In the genomic region with DNA sequence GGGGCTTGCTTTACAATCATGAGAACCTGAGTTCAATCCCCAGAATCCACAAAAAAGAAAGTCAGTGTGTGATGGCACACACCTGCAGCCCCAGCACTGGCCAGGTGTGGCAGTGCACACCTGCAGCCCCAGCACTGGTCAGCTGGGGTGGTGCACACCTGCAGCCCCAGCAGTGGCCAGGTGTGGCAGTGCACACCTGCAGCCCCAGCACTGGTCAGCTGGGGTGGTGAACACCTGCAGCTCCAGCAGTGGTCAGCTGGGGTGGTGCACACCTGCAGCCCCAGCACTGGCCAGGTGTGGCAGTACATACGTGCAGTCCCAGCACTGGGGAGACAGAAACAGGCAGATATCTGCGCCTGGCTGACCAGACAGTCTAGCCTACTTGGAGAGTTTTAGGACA, we compare ENCODE assay signal across 14 mouse cellular contexts. TPM values are rescaled to one million over a fixed set of nuclear protein-coding genes. Genes with fewer than 3 reads are reported as not detected.
DNase-seq lines count a peak whose midpoint lies in the region; ATAC-seq and TF ChIP-seq lines count a peak whose summit lies in the region.
"Had no signal": no experiment of that assay in that cellular context is flagged by ENCODE, and none has a peak within 500 bp of the region (broad histone marks: within the 10 kb centered on the region; RNA-seq: fewer than 3 reads in every experiment).

No protein-coding gene starts in this region.

- WGBS in liver, postnatal 0 days (ENCODE audit: insufficient replicate concordance), result 60% methylated on average over 2 of the region's 2 CpGs
- 45% methylated on average over 2 of the region's 2 CpGs for WGBS in liver, embryonic 12.5 days (ENCODE audit: insufficient replicate concordance)

- no peak for DNase-seq in liver, postnatal 0 days
- peak; percentile 36 for DNase-seq in ES-CJ7 (ENCODE audit: low read depth, low spot score)
- peak; percentile 20 for DNase-seq in kidney, adult 9 months
- DNase-seq in lung, postnatal 4 days, result peak; percentile 30 to 56
- no peak for DNase-seq in adrenal gland, postnatal 14 days
- no peak for DNase-seq in left cerebral cortex, adult 8-10 months (ENCODE audit: low spot score in 2 of 2)
- no peak for DNase-seq in layer of hippocampus, adult 18-20 months (ENCODE audit: low spot score in 2 of 2)
- DNase-seq: cerebellum, adult 8-10 months; liver, embryonic 13.5 days had no signal

- H3K4me1 ChIP-seq in liver, postnatal 0 days (ENCODE audit: insufficient read depth), result no peaks in the 10 kb centered on the region
- no peaks in the 10 kb centered on the region for H3K4me1 ChIP-seq in liver, embryonic 12.5 days
- H3K4me1 ChIP-seq: heart, embryonic 15.5 days; liver, embryonic 13.5 days had no signal

- TF ChIP-seq EP300 in liver, postnatal 0 days (IDR thresholded peaks at IDR 0.05; ENCODE audit: low read depth), result no peak

- no peak overlapping the region for H3K9ac ChIP-seq in liver, postnatal 0 days (replicated peaks)
- no peak overlapping the region for H3K9ac ChIP-seq in liver, embryonic 12.5 days
- H3K9ac ChIP-seq: forebrain, embryonic 13.5 days; heart, embryonic 15.5 days; liver, embryonic 13.5 days; midbrain, embryonic 12.5 days had no signal

- H3K4me3 ChIP-seq in liver, postnatal 0 days (ENCODE audit: low read depth, low read length), result no peak overlapping the region
- no peak overlapping the region for H3K4me3 ChIP-seq in liver, embryonic 12.5 days
- H3K4me3 ChIP-seq: forebrain, embryonic 13.5 days; heart, embryonic 15.5 days; left cerebral cortex, adult 2 months; liver, embryonic 13.5 days; midbrain, embryonic 12.5 days had no signal

- peak; percentile 40; the same call in 1 of the 2 replicates for ATAC-seq in liver, postnatal 0 days
- ATAC-seq in liver, embryonic 12.5 days, result no peak
- ATAC-seq: forebrain, embryonic 13.5 days had no signal

- no peaks in the 10 kb centered on the region for H3K9me3 ChIP-seq in liver, postnatal 0 days (ENCODE audit: low read length)
- H3K9me3 ChIP-seq in liver, embryonic 12.5 days (replicated peaks), result no peaks in the 10 kb centered on the region
- H3K9me3 ChIP-seq: forebrain, embryonic 13.5 days; heart, embryonic 15.5 days; liver, embryonic 13.5 days; midbrain, embryonic 12.5 days had no signal

- H3K27me3 ChIP-seq in liver, postnatal 0 days (ENCODE audit: insufficient read depth, low read length), result no peaks in the 10 kb centered on the region
- peaks cover 11% of the 10 kb centered on the region for H3K27me3 ChIP-seq in liver, embryonic 12.5 days (replicated peaks)
- H3K27me3 ChIP-seq: forebrain, embryonic 13.5 days; midbrain, embryonic 12.5 days had no signal

- H3K36me3 ChIP-seq in liver, postnatal 0 days (replicated peaks; ENCODE audit: insufficient read depth, low read length), result no peaks in the 10 kb centered on the region
- no peaks in the 10 kb centered on the region for H3K36me3 ChIP-seq in liver, embryonic 12.5 days
- H3K36me3 ChIP-seq: heart, embryonic 15.5 days; liver, embryonic 13.5 days; midbrain, embryonic 12.5 days had no signal

- H3K4me2 ChIP-seq in liver, postnatal 0 days (ENCODE audit: low read depth, low read length), result no peak overlapping the region
- no peak overlapping the region for H3K4me2 ChIP-seq in liver, embryonic 12.5 days
- H3K4me2 ChIP-seq: forebrain, embryonic 13.5 days; heart, embryonic 15.5 days; liver, embryonic 13.5 days; midbrain, embryonic 12.5 days had no signal

- peak; percentile 33; the same call in 1 of the 2 replicates for TF ChIP-seq CTCF in liver, postnatal 0 days (IDR thresholded peaks at IDR 0.05; ENCODE audit: low read depth)

- no peak overlapping the region for H3K27ac ChIP-seq in liver, postnatal 0 days (ENCODE audit: low read depth)
- H3K27ac ChIP-seq in liver, embryonic 12.5 days, result no peak overlapping the region
- H3K27ac ChIP-seq: forebrain, embryonic 13.5 days; heart, embryonic 15.5 days; left cerebral cortex, adult 2 months; liver, embryonic 13.5 days; midbrain, embryonic 12.5 days had no signal

RNA-seq across cellular contexts. Expression of gene D430041D05Rik, which starts 32.8 kb away (rescaled TPM):
- 0.05 TPM in 1 of 2 replicates, not detected in the other for polyA plus RNA-seq in liver, postnatal 0 days (2015; fragmentation: Nextera tagmentation; extraction: Ambion mirVana)
- 0.02 and 0.20 TPM in 2 replicates for polyA plus RNA-seq in liver, embryonic 12.5 days (2016; fragmentation: Nextera tagmentation; extraction: Ambion mirVana)
- total RNA-seq in adrenal gland, postnatal 14 days (2021), result 7.7 and 8.2 TPM in 2 replicates
- total RNA-seq in left cerebral cortex, adult 8-10 months (2022), result 100 to 1,000 TPM in 1 of 4 experiments, 10 to 100 TPM in 3; 86.2 to 100 (median 90.7) TPM
- total RNA-seq in layer of hippocampus, adult 18-20 months (2021), result 10 to 100 TPM; 70.9 to 78.2 TPM

Comparison
In these comparisons a context has a peak if more than half of its experiments do, and no peak if none do; other contexts are left out.
1. DNase-seq: peak in ES-CJ7 (single experiment), kidney, adult 9 months (single experiment) and lung, postnatal 4 days (2 of 2); none in liver, postnatal 0 days (single experiment), adrenal gland, postnatal 14 days (single experiment), left cerebral cortex, adult 8-10 months (0 of 2) and layer of hippocampus, adult 18-20 months (0 of 2).